Mouse (Mus musculus): Measurements from ENCODE around the gene Tns4. TPM values are rescaled to one million over a fixed set of nuclear protein-coding genes. Genes with fewer than 3 reads are reported as not detected.

The Tns4 gene
- total and polyA plus RNA-seq, 2 experiments from 2014 or later, result 0.08 to 1.3 TPM

DNA sequence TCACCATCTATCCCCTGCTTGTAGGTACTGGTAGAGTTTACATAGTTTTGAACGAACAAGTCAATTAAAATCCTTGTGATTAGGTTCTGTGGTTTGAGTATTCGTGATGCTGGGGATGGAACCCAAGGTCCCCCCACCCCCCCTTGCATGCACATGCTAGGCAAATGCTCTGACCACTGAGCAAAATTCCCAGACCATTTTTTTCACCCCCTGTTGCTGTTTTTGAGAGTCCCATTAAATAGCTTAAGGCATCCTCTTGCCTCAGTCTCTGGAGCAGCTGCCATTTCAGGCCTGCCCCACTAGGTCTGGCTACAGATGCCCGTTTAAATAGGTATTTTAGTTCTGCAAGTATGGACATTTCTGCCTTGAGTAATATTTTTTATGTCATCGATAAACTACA lies 66.0 kb downstream of the Tns4 start:
- DNase-seq (ENCODE audit: low spot score) (no peak), ATAC-seq (no peak)
- 10% methylated on average over 4 of the region's 4 CpGs for WGBS
- peak overlapping the region; percentile 66 for H3K4me3 ChIP-seq (ENCODE audit: low read length)
- no peak overlapping the region for H3K27ac ChIP-seq
- TF ChIP-seq CTCF (IDR thresholded peaks at IDR 0.05; ENCODE audit: low read depth), result no peak
- peak overlapping the region; percentile 81 for H3K4me2 ChIP-seq (ENCODE audit: low read depth, low read length)
- H3K9ac ChIP-seq (replicated peaks; ENCODE audit: low read length), result peak overlapping the region; percentile 49
- no peaks in the 10 kb centered on the region for H3K36me3 ChIP-seq (ENCODE audit: insufficient read depth, low read length)
- no peaks in the 10 kb centered on the region for H3K9me3 ChIP-seq (ENCODE audit: low read length)
- 0 out of 2 replicates have a peak, but pooled peaks cover 5% of the 10 kb centered on the region for H3K4me1 ChIP-seq (ENCODE audit: insufficient read depth, low read length)
- H3K27me3 ChIP-seq (ENCODE audit: insufficient read depth, low read length), result no peaks in the 10 kb centered on the region

DNA sequence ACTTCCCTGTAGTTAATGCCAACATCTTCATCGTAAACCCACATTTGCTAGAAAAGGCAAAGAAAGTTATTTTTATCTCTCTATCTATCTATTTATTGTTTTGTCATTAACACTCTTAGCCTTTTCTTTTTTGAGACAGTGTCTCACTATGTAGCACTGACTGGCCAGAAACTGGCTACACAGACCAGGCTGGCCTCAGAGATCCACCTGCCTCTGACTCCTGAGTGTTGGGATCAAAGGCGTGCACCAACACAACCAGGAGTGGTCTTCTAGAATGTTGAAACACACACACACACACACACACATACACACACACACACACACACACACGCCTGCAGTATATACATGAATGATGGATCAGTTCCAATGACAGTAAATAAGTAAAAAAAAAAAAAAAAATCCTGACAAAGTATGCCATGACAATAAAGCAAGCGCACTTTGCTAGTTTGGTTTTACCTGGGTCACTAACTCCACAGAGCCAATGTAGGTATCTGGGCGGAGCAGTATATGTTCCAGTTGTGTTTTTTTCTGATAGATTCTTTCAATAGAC lies 66.6 kb downstream of the Tns4 start:
- H3K4me2 ChIP-seq (ENCODE audit: low read depth, low read length), result peak overlapping the region; percentile 81
- no peak for ATAC-seq
- WGBS, result 81% methylated on average over 5 of the region's 5 CpGs
- H3K27ac ChIP-seq, result no peak overlapping the region
- H3K4me3 ChIP-seq (ENCODE audit: low read length), result peak overlapping the region; percentile 66
- no peaks in the 10 kb centered on the region for H3K36me3 ChIP-seq (ENCODE audit: insufficient read depth, low read length)
- H3K9me3 ChIP-seq (ENCODE audit: low read length), result no peaks in the 10 kb centered on the region
- no peak for DNase-seq (ENCODE audit: low spot score)
- no peak overlapping the region for H3K9ac ChIP-seq (replicated peaks; ENCODE audit: low read length)
- H3K4me1 ChIP-seq (ENCODE audit: insufficient read depth, low read length), result 0 out of 2 replicates have a peak, but pooled peaks cover 5% of the 10 kb centered on the region
- no peak for TF ChIP-seq CTCF (IDR thresholded peaks at IDR 0.05; ENCODE audit: low read depth)
- no peaks in the 10 kb centered on the region for H3K27me3 ChIP-seq (ENCODE audit: insufficient read depth, low read length)

DNA sequence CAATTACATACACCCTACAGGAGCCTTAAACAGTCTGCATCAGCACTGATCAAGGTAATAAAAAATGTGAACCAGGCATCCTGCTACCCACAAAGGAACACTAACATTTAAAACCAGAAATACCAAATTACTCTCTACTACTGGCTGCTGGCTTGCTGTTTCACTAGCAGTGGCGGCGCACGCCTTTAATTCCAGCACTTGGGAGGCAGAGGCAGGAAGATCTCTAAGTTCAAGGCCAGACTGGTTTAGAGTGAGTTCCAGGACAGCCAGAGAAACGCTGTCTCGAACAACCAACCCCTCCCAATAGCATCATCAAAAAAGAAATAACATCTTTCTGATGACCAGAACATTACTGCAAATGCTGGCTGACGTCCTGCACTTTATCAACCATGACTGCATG lies 69.3 kb downstream of the Tns4 start:
- Histone ChIP-seq H3K4me1 (ENCODE audit: insufficient read depth, low read length) (0 out of 2 replicates have a peak, but pooled peaks cover 5% of the 10 kb centered on the region), H3K9me3 (ENCODE audit: low read length) (no peaks in the 10 kb centered on the region), H3K27ac (no peak overlapping the region), H3K27me3 (ENCODE audit: insufficient read depth, low read length) (no peaks in the 10 kb centered on the region), H3K4me3 (ENCODE audit: low read length) (no peak overlapping the region), H3K4me2 (ENCODE audit: low read depth, low read length) (no peak overlapping the region), H3K9ac (replicated peaks; ENCODE audit: low read length) (no peak overlapping the region), H3K36me3 (ENCODE audit: insufficient read depth, low read length) (no peaks in the 10 kb centered on the region)
- DNase-seq (ENCODE audit: low spot score), result no peak
- no peak for ATAC-seq
- TF ChIP-seq CTCF (IDR thresholded peaks at IDR 0.05; ENCODE audit: low read depth), result no peak
- 94% methylated on average over 6 of the region's 6 CpGs for WGBS

Other genes starting within 250 kb of the Tns4 start
- gene Wipf2, start 225.7 kb downstream of the Tns4 start, total RNA-seq (2014; rRNA removed), result 8.1 and 10.4 TPM in 2 replicates
- 3.5 and 3.7 TPM in 2 replicates for gene Wipf2, start 225.7 kb downstream of the Tns4 start, polyA plus RNA-seq (2015; fragmentation: Nextera tagmentation; extraction: Ambion mirVana)
- 2.5 and 4.6 TPM in 2 replicates for gene Cdc6, start 181.5 kb downstream of the Tns4 start, total RNA-seq (2014; rRNA removed)
- gene Cdc6, start 181.5 kb downstream of the Tns4 start, polyA plus RNA-seq (2015; fragmentation: Nextera tagmentation; extraction: Ambion mirVana), result 3.0 and 3.4 TPM in 2 replicates
- 16.9 and 19.2 TPM in 2 replicates for gene Rara, start 161.5 kb downstream of the Tns4 start, total RNA-seq (2014; rRNA removed)
- gene Rara, start 161.5 kb downstream of the Tns4 start, polyA plus RNA-seq (2015; fragmentation: Nextera tagmentation; extraction: Ambion mirVana), result 8.1 and 9.5 TPM in 2 replicates
- 0.75 and 5.0 TPM in 2 replicates for gene Gjd3, start 106.3 kb downstream of the Tns4 start, total RNA-seq (2014; rRNA removed)
- gene Gjd3, start 106.3 kb downstream of the Tns4 start, polyA plus RNA-seq (2015; fragmentation: Nextera tagmentation; extraction: Ambion mirVana), result 4.8 and 5.9 TPM in 2 replicates
- 43.8 and 44.4 TPM in 2 replicates for gene Top2a, start 65.1 kb downstream of the Tns4 start, total RNA-seq (2014; rRNA removed)
- gene Top2a, start 65.1 kb downstream of the Tns4 start, polyA plus RNA-seq (2015; fragmentation: Nextera tagmentation; extraction: Ambion mirVana), result 34.2 and 39.1 TPM in 2 replicates
- gene Igfbp4, start 48.1 kb downstream of the Tns4 start, total RNA-seq (2014; rRNA removed), result 81.3 and 82.2 TPM in 2 replicates
- gene Igfbp4, start 48.1 kb downstream of the Tns4 start, polyA plus RNA-seq (2015; fragmentation: Nextera tagmentation; extraction: Ambion mirVana), result 96.3 and 103 TPM in 2 replicates
- 0.40 TPM in 1 of 2 replicates, not detected in the other for gene Ccr7, start 65.8 kb upstream of the Tns4 start, total RNA-seq (2014; rRNA removed)
- gene Ccr7, start 65.8 kb upstream of the Tns4 start, polyA plus RNA-seq (2015; fragmentation: Nextera tagmentation; extraction: Ambion mirVana), result not detected in 2 replicates
- 60.6 and 66.7 TPM in 2 replicates for gene Smarce1, start 141.7 kb upstream of the Tns4 start, total RNA-seq (2014; rRNA removed)
- gene Smarce1, start 141.7 kb upstream of the Tns4 start, polyA plus RNA-seq (2015; fragmentation: Nextera tagmentation; extraction: Ambion mirVana), result 186 and 188 TPM in 2 replicates
- gene Krt222, start 154.8 kb upstream of the Tns4 start, total RNA-seq (2014; rRNA removed), result 9.0 and 10.7 TPM in 2 replicates
- 12.8 and 12.9 TPM in 2 replicates for gene Krt222, start 154.8 kb upstream of the Tns4 start, polyA plus RNA-seq (2015; fragmentation: Nextera tagmentation; extraction: Ambion mirVana)
- not detected in 2 replicates for gene Krt24, start 196.0 kb upstream of the Tns4 start, total RNA-seq (2014; rRNA removed)
- gene Krt24, start 196.0 kb upstream of the Tns4 start, polyA plus RNA-seq (2015; fragmentation: Nextera tagmentation; extraction: Ambion mirVana), result 0.23 and 0.32 TPM in 2 replicates
- gene Krt25, start 233.6 kb upstream of the Tns4 start, total RNA-seq (2014; rRNA removed), result 1.3 and 1.4 TPM in 2 replicates
- gene Krt25, start 233.6 kb upstream of the Tns4 start, polyA plus RNA-seq (2015; fragmentation: Nextera tagmentation; extraction: Ambion mirVana), result 1.3 and 1.4 TPM in 2 replicates
- 0.50 and 0.99 TPM in 2 replicates for gene Krt26, start 248.7 kb upstream of the Tns4 start, total RNA-seq (2014; rRNA removed)
- 0.50 and 0.79 TPM in 2 replicates for gene Krt26, start 248.7 kb upstream of the Tns4 start, polyA plus RNA-seq (2015; fragmentation: Nextera tagmentation; extraction: Ambion mirVana)